Mouse (Mus musculus): Measurements from ENCODE around the gene Cdkn2a.

- TF ChIP-seq MAX (IDR thresholded peaks at IDR 0.05) (peak; percentile 50), CTCF (IDR thresholded peaks at IDR 0.05; ENCODE audit: control insufficient read depth, insufficient read depth, insufficient read length) (no peak)
Observed at GRCm38 (mm10) chr4:89257768-89258167, 36.7 kb downstream of the Cdkn2a start.
